Mouse (Mus musculus) embryonic facial prominence, embryonic 15.5 days (tissue): ENCODE measurements at regions not wholly inside any gene's neighbourhood (a gene's known extent, or its start where the extent isn't known, plus 50 kb on each side); places are given as distances from the start of the nearest gene placed in this dataset.

Experiments
- ATAC-seq: fragments of 200-750 bp; cut with Nextera tagmentation; 2 replicates; pipeline ENCODE4 v1.8.0; 2017; ENCODE audit warnings: low read depth, moderate TSS enrichment; ENCODE audit not compliant: insufficient number of reproducible peaks, low FRiP score, low TSS enrichment
- H3K27ac ChIP-seq: fragments of 300-500 bp; sonication (generic); replicated peaks from 2 replicates; pipeline ENCODE4 v1.5.1; 2015; ENCODE audit warnings: mild to moderate bottlenecking, inconsistent platforms
- H3K27me3 ChIP-seq: fragments of 300-500 bp; sonication (generic); 2 replicates; pipeline ENCODE4 v1.6.1; 2015; ENCODE audit warnings: inconsistent platforms
- H3K36me3 ChIP-seq: fragments of 300-500 bp; sonication (generic); 2 replicates; pipeline ENCODE4 v1.6.1; 2015; ENCODE audit warnings: mild to moderate bottlenecking, inconsistent platforms
- H3K4me1 ChIP-seq: fragments of 300-500 bp; sonication (generic); 2 replicates; pipeline ENCODE4 v1.6.1; 2015; ENCODE audit warnings: inconsistent platforms
- H3K4me2 ChIP-seq: fragments of 300-500 bp; sonication (generic); replicated peaks from 2 replicates; pipeline ENCODE4 v1.6.1; 2015; ENCODE audit warnings: mild to moderate bottlenecking, inconsistent platforms
- H3K4me3 ChIP-seq: fragments of 300-500 bp; sonication (generic); replicated peaks from 2 replicates; pipeline ENCODE4 v1.5.1; 2015; ENCODE audit warnings: mild to moderate bottlenecking, inconsistent platforms
- H3K9ac ChIP-seq: fragments of 300-500 bp; sonication (generic); 2 replicates; pipeline ENCODE4 v1.6.1; 2015; ENCODE audit warnings: inconsistent platforms
- H3K9me3 ChIP-seq: fragments of 300-500 bp; sonication (generic); replicated peaks from 2 replicates; pipeline ENCODE4 v1.6.1; 2016; ENCODE audit warnings: inconsistent platforms
- WGBS: fragments of 180-500 bp; shearing (Covaris S2); methylation state at CpG from one replicate; pipeline ENCODE4 v1.1.7; 2015; 5-methylcytosine and 5-hydroxymethylcytosine counted together

- Histone ChIP-seq H3K27me3 (peaks cover 8% of the 10 kb centered on the region; the same call in 1 of the 2 replicates), H3K9ac (no peak overlapping the region), H3K4me2 (no peak overlapping the region; the same call in 1 of the 2 replicates), H3K27ac (peak overlapping the region; percentile 55), H3K9me3 (no peaks in the 10 kb centered on the region), H3K36me3 (no peaks in the 10 kb centered on the region), H3K4me1 (peaks cover 24% of the 10 kb centered on the region), H3K4me3 (no peak overlapping the region)
- 44% methylated on average over 15 of the region's 15 CpGs for WGBS
- peak; percentile 70; the same call in 1 of the 2 replicates for ATAC-seq
These were observed 125.7 kb upstream of the Gdf10 start for GRCm38 (mm10) chr14:33797551-33798303.

GRCm38 (mm10) chr14:33804321-33804720, 119.1 kb upstream of the Gdf10 start:
- 92% methylated on average over 3 of the region's 3 CpGs for WGBS
- Histone ChIP-seq H3K27me3 (peaks cover 12% of the 10 kb centered on the region; the same call in 1 of the 2 replicates), H3K4me3 (no peak overlapping the region), H3K9me3 (no peaks in the 10 kb centered on the region), H3K4me1 (peaks cover 21% of the 10 kb centered on the region), H3K36me3 (no peaks in the 10 kb centered on the region), H3K4me2 (no peak overlapping the region), H3K9ac (no peak overlapping the region), H3K27ac (no peak overlapping the region)
- ATAC-seq, result no peak

- no peak overlapping the region for H3K9ac ChIP-seq
- no peak overlapping the region for H3K27ac ChIP-seq
- no peaks in the 10 kb centered on the region for H3K36me3 ChIP-seq
- ATAC-seq, result no peak
- H3K4me3 ChIP-seq, result no peak overlapping the region
- peaks cover 12% of the 10 kb centered on the region; the same call in 1 of the 2 replicates for H3K27me3 ChIP-seq
- peaks cover 23% of the 10 kb centered on the region for H3K4me1 ChIP-seq
- no peaks in the 10 kb centered on the region for H3K9me3 ChIP-seq
- H3K4me2 ChIP-seq, result no peak overlapping the region
- WGBS, result 41% methylated on average over 6 of the region's 6 CpGs
These were observed 118.7 kb upstream of the Gdf10 start for GRCm38 (mm10) chr14:33804721-33805120.

GRCm38 (mm10) chr14:33807196-33807595, 116.2 kb upstream of the Gdf10 start:
- Histone ChIP-seq H3K4me3 (no peak overlapping the region), H3K9me3 (no peaks in the 10 kb centered on the region), H3K27me3 (0 out of 2 replicates have a peak, but pooled peaks cover 4% of the 10 kb centered on the region), H3K36me3 (no peaks in the 10 kb centered on the region), H3K4me2 (no peak overlapping the region), H3K9ac (no peak overlapping the region), H3K27ac (no peak overlapping the region), H3K4me1 (peaks cover 23% of the 10 kb centered on the region)
- no peak for ATAC-seq
- WGBS, result 73% methylated on average over 7 of the region's 7 CpGs

GRCm38 (mm10) chr14:33808593-33809265, 114.7 kb upstream of the Gdf10 start:
- Histone ChIP-seq H3K4me2 (no peak overlapping the region), H3K9me3 (no peaks in the 10 kb centered on the region), H3K4me1 (peaks cover 25% of the 10 kb centered on the region), H3K36me3 (no peaks in the 10 kb centered on the region), H3K9ac (no peak overlapping the region), H3K27ac (peak overlapping the region; percentile 12; the same call in 1 of the 2 replicates), H3K4me3 (no peak overlapping the region), H3K27me3 (0 out of 2 replicates have a peak, but pooled peaks cover 4% of the 10 kb centered on the region)
- peak; percentile 63; the same call in 1 of the 2 replicates for ATAC-seq
- 26% methylated on average over 11 of the region's 11 CpGs for WGBS

- Histone ChIP-seq H3K9ac (no peak overlapping the region), H3K4me2 (no peak overlapping the region), H3K4me3 (no peak overlapping the region), H3K36me3 (no peaks in the 10 kb centered on the region), H3K27ac (no peak overlapping the region), H3K4me1 (peaks cover 25% of the 10 kb centered on the region), H3K27me3 (0 out of 2 replicates have a peak, but pooled peaks cover 4% of the 10 kb centered on the region), H3K9me3 (no peaks in the 10 kb centered on the region)
- 91% methylated on average over 4 of the region's 4 CpGs for WGBS
- ATAC-seq, result no peak
These were observed 112.8 kb upstream of the Gdf10 start for GRCm38 (mm10) chr14:33810584-33810983.

GRCm38 (mm10) chr14:33811241-33811640, 112.1 kb upstream of the Gdf10 start:
- peaks cover 25% of the 10 kb centered on the region for H3K4me1 ChIP-seq
- no peaks in the 10 kb centered on the region for H3K9me3 ChIP-seq
- H3K9ac ChIP-seq, result no peak overlapping the region
- 70% methylated on average over 3 of the region's 3 CpGs for WGBS
- H3K4me3 ChIP-seq, result no peak overlapping the region
- H3K36me3 ChIP-seq, result no peaks in the 10 kb centered on the region
- no peak overlapping the region for H3K4me2 ChIP-seq
- ATAC-seq, result no peak
- 0 out of 2 replicates have a peak, but pooled peaks cover 4% of the 10 kb centered on the region for H3K27me3 ChIP-seq
- H3K27ac ChIP-seq, result no peak overlapping the region

GRCm38 (mm10) chr14:33812266-33812665, 111.1 kb upstream of the Gdf10 start:
- ATAC-seq, result no peak

GRCm38 (mm10) chr14:33812772-33813171, 110.6 kb upstream of the Gdf10 start:
- Histone ChIP-seq H3K27ac (no peak overlapping the region), H3K4me1 (peaks cover 18% of the 10 kb centered on the region), H3K9me3 (no peaks in the 10 kb centered on the region), H3K36me3 (no peaks in the 10 kb centered on the region), H3K9ac (no peak overlapping the region), H3K4me3 (no peak overlapping the region), H3K4me2 (no peak overlapping the region), H3K27me3 (no peaks in the 10 kb centered on the region)
- WGBS, result 70% methylated on average over 4 of the region's 4 CpGs
- ATAC-seq, result no peak

More at GRCm38 (mm10) chr14:33812266-33812665, 111.1 kb upstream of the Gdf10 start:
- 0 out of 2 replicates have a peak, but pooled peaks cover under 1% of the 10 kb centered on the region for H3K27me3 ChIP-seq
- no peak overlapping the region for H3K4me2 ChIP-seq
- H3K36me3 ChIP-seq, result no peaks in the 10 kb centered on the region
- H3K9ac ChIP-seq, result no peak overlapping the region
- H3K9me3 ChIP-seq, result no peaks in the 10 kb centered on the region
- WGBS, result 61% methylated on average over 8 of the region's 8 CpGs
- no peak overlapping the region for H3K4me3 ChIP-seq
- peaks cover 22% of the 10 kb centered on the region for H3K4me1 ChIP-seq
- H3K27ac ChIP-seq, result no peak overlapping the region

GRCm38 (mm10) chr14:33813274-33813673, 110.1 kb upstream of the Gdf10 start:
- H3K4me3 ChIP-seq, result no peak overlapping the region
- H3K27me3 ChIP-seq, result no peaks in the 10 kb centered on the region
- H3K4me2 ChIP-seq, result no peak overlapping the region
- peaks cover 13% of the 10 kb centered on the region for H3K4me1 ChIP-seq
- 79% methylated on average over 3 of the region's 3 CpGs for WGBS
- ATAC-seq, result no peak
- H3K9ac ChIP-seq, result no peak overlapping the region
- no peaks in the 10 kb centered on the region for H3K9me3 ChIP-seq
- H3K36me3 ChIP-seq, result no peaks in the 10 kb centered on the region
- H3K27ac ChIP-seq, result no peak overlapping the region

- 57% methylated on average over 1 of the region's 1 CpGs for WGBS
- no peak for ATAC-seq
- Histone ChIP-seq H3K9ac (no peak overlapping the region), H3K9me3 (no peaks in the 10 kb centered on the region), H3K27ac (no peak overlapping the region), H3K36me3 (no peaks in the 10 kb centered on the region), H3K4me2 (no peak overlapping the region), H3K4me3 (no peak overlapping the region), H3K4me1 (0 out of 2 replicates have a peak, but pooled peaks cover 5% of the 10 kb centered on the region), H3K27me3 (no peaks in the 10 kb centered on the region)
These were observed 109.3 kb upstream of the Gdf10 start for GRCm38 (mm10) chr14:33814107-33814506.
